Mouse (Mus musculus) myocyte (in vitro differentiated cells): ENCODE measurements at regions not wholly inside any gene's neighbourhood (a gene's known extent, or its start where the extent isn't known, plus 50 kb on each side); places are given as distances from the start of the nearest gene placed in this dataset.

Experiments used
- H3K27me3 ChIP-seq: one replicate; pipeline ENCODE4 v1.6.1; 2011; ENCODE audit not compliant: control insufficient read depth, insufficient read depth, insufficient read length
- H3K36me3 ChIP-seq: one replicate; pipeline ENCODE4 v1.6.1; 2011; ENCODE audit not compliant: control insufficient read depth, insufficient read depth
- H3K4me2 ChIP-seq: one replicate; pipeline ENCODE4 v1.6.1; 2011; ENCODE audit warnings: low read depth, control low read depth
- H3K4me3 ChIP-seq: one replicate; pipeline ENCODE4 v1.5.1; 2011; ENCODE audit warnings: mild to moderate bottlenecking, control low read depth, moderate library complexity
- H3K79me2 ChIP-seq: one replicate; pipeline ENCODE4 v1.6.1; 2011; ENCODE audit not compliant: control insufficient read depth, insufficient read depth
- H3ac ChIP-seq: one replicate; pipeline ENCODE4 v1.6.1; 2011; ENCODE audit not compliant: control insufficient read depth, insufficient read length
- CEBPB ChIP-seq: IDR thresholded peaks from 2 replicates; pipeline ENCODE4 v1.6.1; 2011; ENCODE audit warnings: mild to moderate bottlenecking, moderate library complexity; ENCODE audit not compliant: poor library complexity, insufficient read depth, severe bottlenecking
- E2F4 ChIP-seq: IDR thresholded peaks from one replicate; pipeline ENCODE4 v1.6.1; 2011; ENCODE audit warnings: mild to moderate bottlenecking, control low read depth, moderate library complexity; ENCODE audit not compliant: insufficient read depth
- MAX ChIP-seq: IDR thresholded peaks from one replicate; pipeline ENCODE4 v1.6.1; 2011; ENCODE audit warnings: low read depth, mild to moderate bottlenecking, control low read depth
- MYOD1 ChIP-seq, 3 experiments: IDR thresholded peaks; one replicate each; pipeline ENCODE4 v1.6.1; 2011; ENCODE audit warnings: control low read depth in 2 of 3, low read depth in 2 of 3, mild to moderate bottlenecking in 2 of 3, moderate library complexity in 1 of 3; ENCODE audit not compliant: insufficient read length in 2 of 3, control insufficient read depth in 1 of 3
- MYOG ChIP-seq, 3 experiments: IDR thresholded peaks; one replicate each; pipeline ENCODE4 v1.6.1; 2011; ENCODE audit warnings: control low read depth in 2 of 3, low read depth in 2 of 3, mild to moderate bottlenecking in 2 of 3; ENCODE audit not compliant: insufficient read length in 2 of 3, control insufficient read depth in 1 of 3, insufficient read depth in 1 of 3
- POLR2A ChIP-seq: IDR thresholded peaks from one replicate; pipeline ENCODE4 v1.6.1; 2011; ENCODE audit warnings: low read depth, mild to moderate bottlenecking, control low read depth, moderate library complexity; ENCODE audit not compliant: insufficient read length
- POLR2AphosphoS2 ChIP-seq: IDR thresholded peaks from one replicate; pipeline ENCODE4 v1.6.1; 2011; ENCODE audit warnings: low read depth, control low read depth; ENCODE audit not compliant: insufficient read length
- REST ChIP-seq: IDR thresholded peaks from one replicate; pipeline ENCODE4 v1.6.1; 2011; ENCODE audit warnings: mild to moderate bottlenecking, control low read depth, moderate library complexity; ENCODE audit not compliant: insufficient read depth, insufficient read length
- SRF ChIP-seq: IDR thresholded peaks from one replicate; pipeline ENCODE4 v1.6.1; 2011; ENCODE audit warnings: low read depth; ENCODE audit not compliant: control insufficient read depth, insufficient read length
- TCF12 ChIP-seq: IDR thresholded peaks from one replicate; pipeline ENCODE4 v1.6.1; 2011; ENCODE audit warnings: mild to moderate bottlenecking, control low read depth; ENCODE audit not compliant: poor library complexity, insufficient read depth, severe bottlenecking
- TCF3 ChIP-seq: IDR thresholded peaks from one replicate; pipeline ENCODE4 v1.6.1; 2011; ENCODE audit warnings: low read depth, control low read depth; ENCODE audit not compliant: insufficient read length
- USF1 ChIP-seq: IDR thresholded peaks from one replicate; pipeline ENCODE4 v1.6.1; 2011; ENCODE audit warnings: low read depth, mild to moderate bottlenecking, control low read depth, moderate library complexity

DNA sequence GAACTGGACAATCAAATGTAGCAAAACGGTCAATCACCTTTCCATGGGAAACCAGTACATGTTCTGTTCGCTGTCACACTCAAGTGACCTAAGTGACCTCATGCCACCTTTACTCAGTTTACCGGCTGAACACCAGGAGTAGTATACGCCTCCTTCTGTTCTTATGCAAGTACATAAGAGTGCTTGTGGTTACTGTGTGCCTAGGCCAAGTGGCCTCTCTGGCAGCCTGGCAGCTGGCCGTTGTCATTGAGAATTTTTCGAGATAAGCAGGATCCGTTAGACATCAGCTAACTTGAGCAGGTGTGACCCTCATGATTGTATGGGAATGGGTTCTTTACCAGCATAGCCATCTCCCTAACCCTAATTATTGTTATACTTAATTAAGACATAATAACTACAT lies 167.5 kb downstream of the Tomm20 start:
- Histone ChIP-seq H3K27me3 (no peaks in the 10 kb centered on the region), H3ac (no peak overlapping the region), H3K79me2 (no peaks in the 10 kb centered on the region), H3K4me3 (no peak overlapping the region), H3K4me2 (no peak overlapping the region), H3K36me3 (no peaks in the 10 kb centered on the region)
- TF ChIP-seq POLR2AphosphoS2 (no peak), MYOG (IDR thresholded peaks at IDR 0.05; ENCODE audit: control insufficient read depth in 1 of 3, insufficient read depth in 1 of 3, insufficient read length in 2 of 3, low read depth in 2 of 3) (no peak), TCF12 (no peak), CEBPB (no peak), REST (no peak), E2F4 (no peak), POLR2A (no peak), TCF3 (no peak), SRF (no peak)

DNA sequence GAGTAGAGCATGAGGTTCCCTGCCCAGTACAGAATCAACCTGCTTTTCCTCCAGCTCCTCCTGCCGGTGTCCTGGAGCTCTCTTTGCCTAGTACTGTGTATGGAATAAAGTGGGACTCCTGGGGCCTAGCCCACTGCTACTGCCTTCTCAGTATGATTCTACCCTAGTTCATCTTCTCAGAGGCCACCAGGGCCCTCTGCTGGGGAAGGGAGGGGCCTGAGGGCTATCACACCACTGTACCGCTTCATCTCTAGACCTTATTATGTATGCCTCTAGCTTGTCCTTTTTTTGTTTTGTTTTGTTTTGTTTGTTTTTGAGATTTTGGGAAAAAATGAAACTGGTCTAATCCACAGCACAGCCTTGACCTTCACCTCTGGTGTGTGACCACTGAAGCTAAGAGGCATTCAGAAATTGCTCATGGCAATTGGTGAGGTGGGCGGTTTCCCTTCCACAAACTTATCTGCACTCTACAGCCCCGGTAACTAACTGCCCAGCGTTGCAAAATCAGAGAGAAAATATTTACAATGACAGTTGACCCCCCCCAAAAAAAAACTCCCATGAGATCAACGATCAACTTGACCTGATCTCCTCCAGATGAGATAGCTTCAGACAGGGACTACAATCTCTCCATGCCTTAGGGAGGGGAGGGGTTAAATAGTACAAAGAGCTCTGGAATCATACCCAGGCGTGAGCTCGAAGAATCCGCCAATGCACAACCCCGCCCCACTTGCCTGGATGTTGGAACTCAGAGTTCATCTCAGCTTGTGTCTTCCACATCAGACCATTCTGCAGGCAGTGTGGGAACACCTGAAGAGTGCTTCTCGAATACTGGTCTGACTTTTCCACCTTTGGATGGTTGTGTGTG lies 168.8 kb downstream of the Tomm20 start:
- no peaks in the 10 kb centered on the region for H3K36me3 ChIP-seq
- no peak overlapping the region for H3ac ChIP-seq
- H3K4me2 ChIP-seq: no peak overlapping the region
- TF ChIP-seq E2F4 (no peak), USF1 (no peak), POLR2A (no peak), MAX (no peak), MYOD1 (IDR thresholded peaks at IDR 0.05; ENCODE audit: control insufficient read depth in 1 of 3, insufficient read length in 2 of 3, low read depth in 2 of 3) (no peak), CEBPB (no peak), TCF12 (no peak), SRF (no peak), MYOG (IDR thresholded peaks at IDR 0.05; ENCODE audit: control insufficient read depth in 1 of 3, insufficient read depth in 1 of 3, insufficient read length in 2 of 3, low read depth in 2 of 3) (no peak)
- no peaks in the 10 kb centered on the region for H3K27me3 ChIP-seq
- H3K4me3 ChIP-seq: no peak overlapping the region
- no peaks in the 10 kb centered on the region for H3K79me2 ChIP-seq

DNA sequence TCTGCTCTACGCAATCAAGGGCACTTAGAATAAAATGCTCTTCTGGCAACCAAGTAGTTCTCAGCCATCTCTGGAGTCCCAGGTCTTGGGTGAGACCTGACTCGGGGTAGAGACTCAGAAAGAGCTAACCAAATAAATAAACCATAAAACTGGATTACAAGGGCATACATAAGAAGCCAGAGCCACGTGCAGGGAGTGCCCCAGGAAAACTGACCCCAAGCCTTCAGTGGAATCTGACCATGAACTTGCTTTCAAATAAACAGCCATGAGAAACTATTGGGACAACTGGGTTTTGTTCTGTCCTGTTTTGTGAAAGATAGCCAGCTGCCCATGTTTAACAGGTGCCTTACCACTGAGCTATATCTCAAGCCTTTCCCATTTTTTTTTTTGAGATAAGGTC lies 170.3 kb downstream of the Tomm20 start:
- H3K36me3 ChIP-seq: no peaks in the 10 kb centered on the region
- H3ac ChIP-seq: no peak overlapping the region
- no peak overlapping the region for H3K4me3 ChIP-seq
- TF ChIP-seq USF1 (no peak), TCF3 (no peak), CEBPB (no peak), TCF12 (no peak), SRF (no peak), MAX (no peak), REST (no peak), MYOD1 (IDR thresholded peaks at IDR 0.05; ENCODE audit: control insufficient read depth in 1 of 3, insufficient read length in 2 of 3, low read depth in 2 of 3) (no peak)
- H3K4me2 ChIP-seq: no peak overlapping the region
- H3K27me3 ChIP-seq: no peaks in the 10 kb centered on the region
- H3K79me2 ChIP-seq: no peaks in the 10 kb centered on the region

DNA sequence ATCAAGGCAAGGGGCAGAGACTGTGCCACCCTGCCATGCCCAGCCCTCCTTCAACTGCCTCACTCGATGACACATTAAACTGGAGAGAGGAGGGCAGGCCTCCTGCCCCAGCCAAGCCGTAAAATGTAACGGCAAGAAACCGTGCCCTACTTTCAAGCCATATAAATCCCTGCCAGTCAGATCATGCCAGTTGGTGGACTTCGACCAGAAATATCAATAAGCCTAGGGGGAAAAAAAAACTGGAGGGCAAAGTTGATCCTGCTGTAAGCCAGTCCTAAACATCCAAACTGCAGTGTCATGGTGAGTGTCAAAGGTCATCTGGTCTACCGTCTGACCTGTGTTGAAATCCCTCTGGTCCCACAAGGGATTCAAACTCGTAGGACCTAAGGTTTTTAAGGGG lies 170.8 kb downstream of the Tomm20 start:
- H3K4me2 ChIP-seq: no peak overlapping the region
- no peaks in the 10 kb centered on the region for H3K36me3 ChIP-seq
- TF ChIP-seq POLR2AphosphoS2 (no peak), MYOD1 (IDR thresholded peaks at IDR 0.05; ENCODE audit: control insufficient read depth in 1 of 3, insufficient read length in 2 of 3, low read depth in 2 of 3) (no peak), REST (no peak), E2F4 (no peak), TCF3 (no peak), MYOG (IDR thresholded peaks at IDR 0.05; ENCODE audit: control insufficient read depth in 1 of 3, insufficient read depth in 1 of 3, insufficient read length in 2 of 3, low read depth in 2 of 3) (no peak), TCF12 (no peak), USF1 (no peak), CEBPB (no peak), MAX (no peak), POLR2A (no peak)
- H3ac ChIP-seq: no peak overlapping the region
- H3K4me3 ChIP-seq: no peak overlapping the region
- H3K79me2 ChIP-seq: no peaks in the 10 kb centered on the region
- no peaks in the 10 kb centered on the region for H3K27me3 ChIP-seq

DNA sequence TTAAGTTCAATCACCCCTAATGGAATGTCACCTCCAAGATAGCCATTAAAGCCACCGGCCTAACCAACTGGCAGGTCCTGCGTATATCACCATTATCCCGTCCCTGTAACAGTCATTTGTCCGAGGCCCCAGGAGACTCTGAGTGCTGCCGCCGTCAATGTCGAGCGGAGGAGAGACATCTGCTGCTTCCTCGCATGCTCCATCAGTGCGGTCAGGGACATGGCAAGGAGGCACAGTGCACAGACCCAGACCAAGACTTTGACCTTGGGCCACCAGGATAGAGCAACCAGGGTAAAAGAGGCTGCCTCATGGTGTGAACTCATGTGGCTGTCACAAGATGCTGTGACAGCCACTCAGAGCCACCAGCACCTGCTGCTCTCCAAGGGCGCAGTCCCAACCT lies 172.9 kb downstream of the Tomm20 start:
- H3K36me3 ChIP-seq: no peaks in the 10 kb centered on the region
- H3K4me2 ChIP-seq: no peak overlapping the region
- H3K4me3 ChIP-seq: no peak overlapping the region
- H3K79me2 ChIP-seq: no peaks in the 10 kb centered on the region
- no peaks in the 10 kb centered on the region for H3K27me3 ChIP-seq
- TF ChIP-seq TCF12 (no peak), MAX (no peak), E2F4 (no peak), MYOD1 (IDR thresholded peaks at IDR 0.05; ENCODE audit: control insufficient read depth in 1 of 3, insufficient read length in 2 of 3, low read depth in 2 of 3) (no peak), POLR2A (no peak), TCF3 (no peak), REST (no peak), MYOG (IDR thresholded peaks at IDR 0.05; ENCODE audit: control insufficient read depth in 1 of 3, insufficient read depth in 1 of 3, insufficient read length in 2 of 3, low read depth in 2 of 3) (no peak), CEBPB (no peak), POLR2AphosphoS2 (no peak), USF1 (no peak), SRF (no peak)
- no peak overlapping the region for H3ac ChIP-seq
